Mouse (Mus musculus): ENCODE results near the gene Tbc1d10c.

Tbc1d10c gene

GRCm38 (mm10) chr19:4190831-4191334 is at the start of gene Tbc1d10c:
Gene Tbc1d10c, minus strand, starts transcription at chr19:4191284.
- peak; percentile 86 to 90 for DNase-seq

- DNase-seq: no peak
Observed at GRCm38 (mm10) chr19:4240247-4240668, 49.2 kb upstream of the Tbc1d10c start.

- no peak for DNase-seq
Observed at GRCm38 (mm10) chr19:4234548-4234947, 43.5 kb upstream of the Tbc1d10c start.

GRCm38 (mm10) chr19:4232651-4233050 is 41.6 kb upstream of the Tbc1d10c start:
- DNase-seq: no peak

GRCm38 (mm10) chr19:4232186-4232572 is 41.1 kb upstream of the Tbc1d10c start:
- no peak for DNase-seq

GRCm38 (mm10) chr19:4231253-4232185 is 40.4 kb upstream of the Tbc1d10c start, which contains the start of gene Pold4:
Gene Pold4, plus strand, starts transcription at chr19:4231899.
- DNase-seq: peak; percentile 97 to 98

GRCm38 (mm10) chr19:4230415-4230814 is 39.3 kb upstream of the Tbc1d10c start:
- DNase-seq: peak; percentile 36 to 43

- DNase-seq: no peak
Observed at GRCm38 (mm10) chr19:4229451-4230076, 38.5 kb upstream of the Tbc1d10c start.

GRCm38 (mm10) chr19:4228891-4229290 is 37.8 kb upstream of the Tbc1d10c start:
- DNase-seq: no peak

- peak; percentile 78 to 79 for DNase-seq
Observed at GRCm38 (mm10) chr19:4227894-4228678, 37.0 kb upstream of the Tbc1d10c start.

- DNase-seq: peak in 1 of 2 experiments; percentile 31
Observed at GRCm38 (mm10) chr19:4227446-4227845, 36.4 kb upstream of the Tbc1d10c start.

- peak; percentile 55 to 63 for DNase-seq
Observed at GRCm38 (mm10) chr19:4226779-4227178, 35.7 kb upstream of the Tbc1d10c start.

- peak; percentile 37 to 42 for DNase-seq
Observed at GRCm38 (mm10) chr19:4222165-4222564, 31.1 kb upstream of the Tbc1d10c start.

- peak in 1 of 2 experiments; percentile 46 for DNase-seq
Observed at GRCm38 (mm10) chr19:4220957-4221743, 30.1 kb upstream of the Tbc1d10c start.

GRCm38 (mm10) chr19:4220416-4220815 is 29.3 kb upstream of the Tbc1d10c start:
- DNase-seq: peak in 1 of 2 experiments; percentile 35

GRCm38 (mm10) chr19:4219943-4220342 is 28.9 kb upstream of the Tbc1d10c start:
- DNase-seq: no peak

- DNase-seq: peak in 1 of 2 experiments; percentile 53
Observed at GRCm38 (mm10) chr19:4218784-4219183, 27.7 kb upstream of the Tbc1d10c start.

GRCm38 (mm10) chr19:4218293-4218692 is 27.2 kb upstream of the Tbc1d10c start:
- DNase-seq: no peak

- DNase-seq: no peak
Observed at GRCm38 (mm10) chr19:4217855-4218254, 26.8 kb upstream of the Tbc1d10c start.

GRCm38 (mm10) chr19:4217140-4217539 is 26.1 kb upstream of the Tbc1d10c start:
- DNase-seq: no peak

- peak in 1 of 2 experiments; percentile 33 for DNase-seq
Observed at GRCm38 (mm10) chr19:4216041-4216685, 25.1 kb upstream of the Tbc1d10c start.
